Mouse (Mus musculus) megakaryocyte, adult 5-6 weeks (primary cell): Measurements from ENCODE around the gene Treml2. TPM values are rescaled to one million over a fixed set of nuclear protein-coding genes. Genes with fewer than 3 reads are reported as not detected.
"Not testable (repeated sequence)": the region's sequence is repeated elsewhere in the genome, so short reads cannot be mapped to it uniquely, and the experiment has no call there.

Source experiments
- ATAC-seq: 2 replicates; pipeline ENCODE4 v1.8.0; 2016; ENCODE audit warnings: mild to moderate bottlenecking, inconsistent platforms; ENCODE audit not compliant: poor library complexity, severe bottlenecking
- total RNA-seq, 2 experiments: library from RNA; stranded (forward) in 1 of 2; stranded (reverse) in 1 of 2; fragments of 153-499, 151-499 nt in 1 of 2; fragments of 221-1000, 200-1000 nt in 1 of 2; gene quantifications; 2 replicates each; pipeline versions ENCODE4 v1.2.3 to v1.2.4; 2015 to 2017

The Treml2 gene
- total RNA-seq, 2 experiments from 2014 or later: 45.3 to 48.1 TPM

DNA sequence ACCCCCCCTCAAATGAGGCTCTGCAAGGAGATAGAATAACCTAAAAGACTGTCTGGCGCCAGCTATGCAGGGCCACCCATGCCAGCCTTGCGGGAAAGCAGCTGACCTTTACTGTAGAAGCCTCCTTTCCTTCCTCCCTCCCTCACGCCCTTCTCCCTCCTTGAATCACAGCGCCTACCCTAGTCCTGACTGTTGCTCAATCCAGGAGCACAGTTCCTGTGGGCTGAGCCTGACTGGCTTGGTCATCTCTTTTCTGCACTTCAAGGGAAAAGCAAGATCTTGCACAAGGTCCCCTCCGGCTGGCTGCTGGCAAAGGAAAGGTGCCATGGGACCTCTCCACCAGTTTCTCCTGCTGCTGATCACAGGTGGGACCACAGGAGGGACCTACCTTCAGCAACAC, 46.9 kb downstream of the Treml2 start, which contains the start of gene Trem2:
Trem2 (plus strand) TSS at position 171 of the 400 bp plus-strand sequence.
- ATAC-seq: peak; percentile 69

DNA sequence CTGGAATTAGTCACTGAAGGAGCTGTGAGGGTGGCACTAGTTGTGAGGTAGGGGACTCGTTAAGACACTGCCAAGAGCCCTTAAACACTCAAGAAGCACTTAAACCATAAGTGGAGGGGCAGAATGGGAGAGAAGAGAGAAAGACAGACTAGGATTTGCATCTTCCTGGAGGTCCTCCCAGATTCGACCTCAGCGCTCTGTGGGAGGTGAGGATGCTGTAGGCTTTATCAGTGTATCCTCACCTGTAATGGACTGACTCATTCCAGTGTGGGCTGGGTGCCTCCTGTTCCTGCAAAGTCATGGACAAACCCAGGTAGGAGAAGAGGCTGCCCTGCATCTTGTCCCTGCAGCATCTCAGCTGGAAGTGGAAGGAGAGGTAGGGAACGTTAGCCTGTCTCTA, 47.5 kb downstream of the Treml2 start:
- ATAC-seq: peak; percentile 38; the same call in 1 of the 2 replicates

DNA sequence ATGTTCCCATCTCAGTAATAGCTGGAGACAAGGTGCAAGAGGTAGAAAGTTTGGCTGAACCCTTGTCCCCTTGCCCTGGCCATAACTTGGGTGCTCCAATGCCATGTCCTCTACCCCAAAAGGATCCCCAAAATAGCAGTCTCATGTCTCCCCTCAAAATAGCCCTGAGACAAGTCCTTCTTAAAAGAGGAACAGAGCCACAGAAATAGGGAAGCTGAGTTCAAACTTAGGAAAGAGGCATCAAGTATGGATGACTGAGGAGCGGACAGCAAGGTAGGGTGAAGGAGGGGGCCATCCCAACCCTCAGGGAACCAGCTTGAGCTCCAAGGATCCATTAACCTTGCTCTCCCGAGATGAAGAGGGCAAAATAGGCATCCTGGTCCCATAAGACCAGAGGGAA, 48.0 kb downstream of the Treml2 start:
- peak; percentile 89 for ATAC-seq

DNA sequence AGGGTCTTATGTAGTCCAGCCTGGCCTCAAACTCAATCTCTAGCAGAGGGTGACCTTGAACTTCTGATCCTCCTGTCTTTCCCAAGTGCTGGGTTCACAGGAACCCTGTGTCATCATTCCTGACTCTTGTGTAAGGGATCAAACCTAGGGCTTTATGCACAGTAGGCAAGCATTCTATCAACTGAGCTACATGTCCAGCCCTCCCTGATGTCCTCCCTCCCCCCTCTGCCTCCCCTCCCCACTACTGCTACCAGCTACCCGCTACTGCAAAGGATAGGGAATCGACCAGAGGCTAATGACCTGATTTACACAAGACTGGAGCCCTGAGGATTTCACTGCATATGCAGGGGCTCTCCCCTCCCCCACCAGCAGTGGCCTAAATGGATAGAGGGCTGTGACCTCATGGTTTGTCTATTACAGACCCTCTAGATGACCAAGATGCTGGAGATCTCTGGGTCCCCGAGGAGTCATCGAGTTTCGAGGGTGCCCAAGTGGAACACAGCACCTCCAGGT, 51.4 kb downstream of the Treml2 start:
- no peak for ATAC-seq

DNA sequence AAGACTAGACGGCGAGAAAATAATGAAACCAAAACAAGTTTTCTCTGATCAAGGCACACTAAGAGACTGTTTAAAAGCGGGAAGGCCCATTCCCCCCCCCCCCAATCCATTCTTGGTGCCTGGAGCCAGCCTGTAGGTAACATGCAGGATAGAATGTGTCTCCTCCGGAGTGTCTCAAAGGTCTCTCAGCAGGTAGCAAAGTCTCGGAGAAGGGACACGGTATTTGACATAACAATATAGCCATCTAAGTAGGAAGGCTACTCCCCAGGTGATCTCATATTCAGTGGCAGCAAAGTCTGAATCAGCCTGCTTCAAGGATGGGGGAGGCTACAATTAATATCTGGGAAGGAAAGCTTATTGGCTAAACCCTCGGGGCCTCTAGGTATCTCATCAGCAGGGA, 53.7 kb downstream of the Treml2 start:
- ATAC-seq: not testable (repeated sequence)

DNA sequence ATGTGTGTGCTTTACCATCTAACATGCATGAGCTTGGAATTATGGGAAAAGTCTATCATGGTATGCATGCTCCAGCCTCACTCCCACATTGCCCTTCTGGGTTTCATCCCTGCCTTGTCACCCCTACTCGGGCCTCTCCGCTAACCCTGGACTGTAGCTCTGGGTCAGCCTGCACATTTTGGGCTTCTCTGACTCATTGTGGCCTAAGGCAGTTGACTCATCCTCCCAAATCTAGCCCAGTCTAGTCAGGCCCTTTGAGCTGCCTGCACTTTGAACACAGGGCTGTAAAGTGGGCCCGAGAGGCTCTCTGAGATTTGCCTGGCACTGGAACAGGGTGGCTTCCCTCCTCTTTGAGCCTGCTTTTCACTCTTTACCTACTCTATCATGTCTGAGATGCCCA, 56.5 kb downstream of the Treml2 start:
- ATAC-seq: no peak

DNA sequence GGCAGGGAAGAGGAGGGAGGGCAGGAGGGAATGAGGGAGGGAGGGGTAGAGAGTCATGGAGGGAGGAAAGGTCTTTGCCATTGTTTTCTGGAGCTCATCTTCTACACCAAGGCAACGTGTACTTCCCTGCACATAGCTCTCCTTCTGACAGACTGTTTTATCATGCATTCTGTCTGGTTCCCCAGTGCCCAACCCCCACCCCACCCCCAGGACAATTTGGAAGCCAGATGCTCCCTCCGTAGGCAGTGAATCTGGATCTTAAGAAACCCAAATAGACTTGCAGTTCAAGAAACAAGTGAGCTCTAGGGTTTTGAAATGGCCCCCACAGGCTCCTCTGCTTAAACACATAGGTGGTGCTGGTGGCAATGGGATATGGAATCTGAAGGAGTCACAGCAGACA, 58.6 kb downstream of the Treml2 start:
- ATAC-seq: no peak

DNA sequence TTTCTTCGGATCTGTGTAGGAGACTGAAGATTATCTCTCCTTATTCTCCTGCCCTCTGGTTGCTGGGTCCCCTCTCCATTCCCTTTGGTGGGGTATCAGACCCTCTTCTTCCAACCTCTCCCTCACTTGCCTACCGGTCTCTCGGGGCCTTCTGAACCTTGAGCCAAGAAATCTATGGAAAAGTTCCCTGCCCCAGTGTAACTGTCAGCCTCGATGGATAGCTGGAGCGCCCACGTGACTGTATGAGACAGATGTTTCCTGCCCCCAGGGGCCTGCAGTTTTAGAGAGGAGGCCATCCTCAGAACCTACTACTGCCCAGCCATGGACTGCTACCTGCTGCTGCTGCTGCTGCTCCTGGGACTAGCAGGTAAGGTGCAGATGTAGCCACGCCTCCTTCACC, 60.3 kb downstream of the Treml2 start, which contains the start of gene Treml1:
Treml1 (plus strand) TSS at position 301 of the 400 bp plus-strand sequence.
- no peak for ATAC-seq

DNA sequence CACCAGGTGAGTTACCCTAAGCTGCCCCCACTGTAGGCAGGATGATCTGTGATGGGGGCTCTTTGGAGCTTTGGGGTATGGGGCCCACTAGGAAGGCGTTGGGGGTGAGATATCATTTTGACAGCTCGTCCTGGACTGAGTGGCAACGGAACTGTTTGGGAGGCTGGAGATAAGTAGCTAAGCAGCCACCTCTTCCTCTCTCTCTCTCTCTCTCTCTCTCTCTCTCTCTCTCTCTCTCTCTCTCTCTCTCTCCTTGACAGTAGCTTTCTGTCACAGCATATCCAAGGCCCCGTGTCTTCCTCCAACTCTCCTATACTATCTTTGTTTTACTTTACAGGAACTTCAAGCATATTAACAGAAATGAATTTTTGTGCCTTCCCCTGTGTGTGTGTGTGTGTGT, 61.2 kb downstream of the Treml2 start:
- no peak for ATAC-seq

Other genes starting within 250 kb of the Treml2 start
- not detected in 2 replicates for gene 1700067P10Rik, start 210.2 kb upstream of the Treml2 start, total RNA-seq (2015)
- not detected in 2 replicates for gene 1700067P10Rik, start 210.2 kb upstream of the Treml2 start, total RNA-seq (2017)
- 9.9 and 12.1 TPM in 2 replicates for gene 9830107B12Rik, start 153.2 kb upstream of the Treml2 start, total RNA-seq (2015)
- 19.1 and 19.9 TPM in 2 replicates for gene 9830107B12Rik, start 153.2 kb upstream of the Treml2 start, total RNA-seq (2017)
- gene A530064D06Rik, start 132.2 kb upstream of the Treml2 start, total RNA-seq (2015): 43.0 and 46.9 TPM in 2 replicates
- 58.8 and 60.9 TPM in 2 replicates for gene A530064D06Rik, start 132.2 kb upstream of the Treml2 start, total RNA-seq (2017)
- gene Trem1, start 66.7 kb upstream of the Treml2 start, total RNA-seq (2015): 5.4 and 6.6 TPM in 2 replicates
- 18.9 and 19.2 TPM in 2 replicates for gene Trem1, start 66.7 kb upstream of the Treml2 start, total RNA-seq (2017)
- 77.8 and 87.0 TPM in 2 replicates for gene Trem3, start 51.7 kb upstream of the Treml2 start, total RNA-seq (2015)
- 72.1 and 98.8 TPM in 2 replicates for gene Trem3, start 51.7 kb upstream of the Treml2 start, total RNA-seq (2017)
- 5.5 and 6.3 TPM in 2 replicates for gene Treml4, start 35.2 kb upstream of the Treml2 start, total RNA-seq (2015)
- gene Treml4, start 35.2 kb upstream of the Treml2 start, total RNA-seq (2017): 15.4 and 20.2 TPM in 2 replicates
- gene B430306N03Rik, start 16.6 kb downstream of the Treml2 start, total RNA-seq (2015): 68.9 and 78.4 TPM in 2 replicates
- 34.0 and 39.6 TPM in 2 replicates for gene B430306N03Rik, start 16.6 kb downstream of the Treml2 start, total RNA-seq (2017)
- gene Trem2, start 46.9 kb downstream of the Treml2 start, total RNA-seq (2015): 50.6 and 58.3 TPM in 2 replicates
- gene Trem2, start 46.9 kb downstream of the Treml2 start, total RNA-seq (2017): 85.8 and 90.5 TPM in 2 replicates
- 0.29 and 0.39 TPM in 2 replicates for gene Treml1, start 60.4 kb downstream of the Treml2 start, total RNA-seq (2015)
- gene Treml1, start 60.4 kb downstream of the Treml2 start, total RNA-seq (2017): 0.40 TPM in 1 of 2 replicates, not detected in the other
- 83.3 and 85.2 TPM in 2 replicates for gene Nfya, start 110.4 kb downstream of the Treml2 start, total RNA-seq (2015)
- gene Nfya, start 110.4 kb downstream of the Treml2 start, total RNA-seq (2017): 32.8 and 47.1 TPM in 2 replicates
- 40.3 and 42.5 TPM in 2 replicates for gene Oard1, start 110.5 kb downstream of the Treml2 start, total RNA-seq (2015)
- gene Oard1, start 110.5 kb downstream of the Treml2 start, total RNA-seq (2017): 52.8 and 53.3 TPM in 2 replicates
- gene Apobec2, start 133.4 kb downstream of the Treml2 start, total RNA-seq (2015): 0.45 TPM in 1 of 2 replicates, not detected in the other
- gene Apobec2, start 133.4 kb downstream of the Treml2 start, total RNA-seq (2017): 0.20 TPM in 1 of 2 replicates, not detected in the other
- gene Tspo2, start 152.0 kb downstream of the Treml2 start, total RNA-seq (2015): 3.2 and 5.3 TPM in 2 replicates
- gene Tspo2, start 152.0 kb downstream of the Treml2 start, total RNA-seq (2017): 4.4 and 14.3 TPM in 2 replicates
- gene Unc5cl, start 155.4 kb downstream of the Treml2 start, total RNA-seq (2015): 0.38 TPM in 1 of 2 replicates, not detected in the other
- 0.37 and 0.40 TPM in 2 replicates for gene Unc5cl, start 155.4 kb downstream of the Treml2 start, total RNA-seq (2017)